Mouse (Mus musculus): ENCODE results near the gene Otop2.

Otop2 gene

DNA sequence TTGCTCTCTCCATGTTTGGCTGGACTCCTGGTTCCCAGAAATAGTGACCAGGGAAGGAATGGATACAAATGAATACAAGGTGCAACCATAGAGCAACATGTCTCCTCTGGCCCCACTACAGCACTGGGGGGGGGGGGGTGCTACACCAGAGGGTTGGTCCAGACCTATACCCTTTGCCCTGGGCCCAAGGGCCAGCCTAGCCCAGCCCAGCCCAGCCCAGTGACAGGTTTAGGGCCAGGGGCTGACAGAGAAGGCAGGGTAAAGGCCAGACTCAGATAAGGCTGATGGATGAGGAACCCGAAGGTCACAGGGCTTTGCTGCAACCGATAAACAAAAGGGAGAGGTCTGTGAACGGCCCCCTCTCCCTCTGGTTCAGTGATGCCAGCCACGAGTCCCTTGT is 43.0 kb downstream of the Otop2 start:
- DNase-seq = no peak

- DNase-seq = no peak
These were observed 46.4 kb downstream of the Otop2 start for GRCm38 (mm10) chr11:115353375-115353774.

DNA sequence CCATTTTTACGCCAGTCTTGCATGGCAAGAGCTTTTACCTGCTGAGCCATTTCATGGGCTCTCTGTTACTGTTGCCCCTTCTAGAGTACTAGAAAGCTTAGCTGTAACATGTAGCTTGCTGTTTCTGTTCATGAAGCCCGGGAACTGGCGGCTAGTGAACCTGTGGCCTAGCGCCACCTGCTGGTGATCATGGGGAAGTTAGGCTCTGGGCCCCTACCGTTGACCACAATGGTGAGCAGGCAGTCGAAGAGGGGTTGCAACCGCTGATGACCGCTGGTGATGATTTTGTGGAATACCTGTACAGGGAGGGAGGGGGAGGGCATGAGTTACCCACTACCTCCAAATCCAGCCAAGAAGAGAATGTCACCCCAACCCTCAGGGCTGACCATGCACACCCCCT is 47.2 kb downstream of the Otop2 start:
- peak; percentile 86 to 88 for DNase-seq

DNA sequence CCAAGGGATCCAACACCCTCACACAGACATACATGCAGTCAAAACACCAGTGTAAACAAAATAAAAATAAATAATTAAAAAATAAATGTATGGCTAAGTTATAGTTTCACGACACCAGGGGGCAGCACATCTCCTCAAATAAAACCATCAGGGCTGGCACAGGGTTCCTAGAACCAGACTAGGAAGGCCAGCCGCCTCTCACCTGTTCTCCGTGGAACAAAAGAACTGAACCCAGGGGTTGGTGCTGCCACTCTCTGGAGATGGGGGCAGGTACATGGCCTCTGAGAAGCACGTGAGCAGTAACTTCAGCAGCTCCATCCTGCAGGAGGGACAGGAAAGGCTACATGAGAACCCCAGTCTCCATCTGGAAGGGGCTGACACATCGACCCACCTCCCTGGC is 51.5 kb downstream of the Otop2 start:
- DNase-seq = peak; percentile 88 to 92

DNA sequence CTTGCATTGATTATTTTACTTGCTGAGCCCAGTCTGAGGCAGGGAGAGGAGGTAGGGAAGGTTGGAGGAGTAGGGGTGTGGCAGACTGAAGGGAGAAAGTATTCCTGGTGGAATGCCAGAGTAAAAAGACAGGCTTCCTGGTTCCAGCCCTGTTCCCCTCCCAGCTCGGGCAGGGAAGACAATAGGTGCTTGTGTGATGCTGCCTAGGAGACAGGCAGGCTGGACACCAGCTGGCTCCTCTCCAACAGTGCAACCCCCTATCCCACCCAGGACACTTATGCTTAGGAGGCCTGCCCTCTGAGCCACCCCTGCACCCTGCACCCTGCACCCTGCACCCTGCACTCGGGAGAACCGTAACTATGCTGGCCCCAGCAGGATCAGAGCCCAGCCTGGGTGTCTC is 52.3 kb downstream of the Otop2 start:
- no peak for DNase-seq

DNA sequence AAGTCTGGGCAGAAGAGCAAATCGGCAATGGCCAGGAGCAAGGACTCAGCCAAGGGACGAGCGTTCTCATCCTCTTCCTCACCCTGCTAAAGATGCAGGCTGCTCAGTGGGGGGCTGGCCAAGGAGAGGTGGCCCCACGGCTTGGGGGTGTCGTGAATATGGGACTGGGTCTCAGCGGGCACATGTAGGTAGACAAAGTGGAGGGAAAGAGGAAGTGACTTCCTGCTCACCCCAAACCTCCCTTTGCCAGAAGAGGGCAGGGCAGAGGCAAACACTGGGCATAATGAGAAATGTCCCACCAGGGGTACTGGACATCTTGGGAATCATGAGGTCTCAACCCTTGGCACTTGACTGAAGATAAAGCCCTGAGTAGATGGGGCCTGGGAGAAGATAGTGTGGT is 52.8 kb downstream of the Otop2 start:
- no peak for DNase-seq

- peak in 1 of 2 experiments; percentile 30 for DNase-seq
These were observed 57.2 kb downstream of the Otop2 start for GRCm38 (mm10) chr11:115364136-115364535.

GRCm38 (mm10) chr11:115366039-115366705 is 59.2 kb downstream of the Otop2 start:
- peak; percentile 57 to 64 for DNase-seq

DNA sequence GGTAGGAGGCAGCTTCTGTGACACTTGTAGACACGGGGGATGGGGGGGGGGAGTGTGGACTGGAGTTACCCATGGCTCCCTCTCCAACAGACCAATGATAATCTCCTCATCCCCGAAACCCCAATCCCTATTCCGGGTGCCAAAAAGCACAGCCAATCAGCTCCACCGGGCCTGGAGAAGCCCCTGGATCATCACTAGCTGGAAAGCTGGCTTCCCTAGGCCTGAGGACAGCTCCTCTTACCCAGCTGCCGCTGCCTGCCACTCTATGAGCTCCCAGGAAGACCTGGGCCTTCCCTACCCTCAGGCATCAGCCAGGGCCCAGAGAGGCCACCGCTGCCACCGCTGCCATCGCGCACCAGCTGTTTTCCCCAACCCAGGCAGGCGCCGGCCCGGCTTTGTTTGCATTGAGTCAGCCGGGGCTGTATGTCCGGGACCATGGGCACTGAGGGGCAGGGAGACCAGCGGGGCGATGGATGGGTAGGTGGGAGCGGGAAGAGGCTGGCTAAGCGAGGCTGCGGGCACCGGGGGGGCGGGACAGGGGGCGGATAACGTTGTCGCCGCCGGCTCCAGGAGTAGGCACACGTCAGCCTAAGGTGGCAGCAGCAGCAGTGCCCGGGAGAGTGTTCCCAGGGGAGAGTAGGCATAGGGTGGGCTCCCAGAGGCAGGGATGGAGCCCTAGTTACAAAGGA is 59.9 kb downstream of the Otop2 start:
- peak; percentile 73 to 74 for DNase-seq

- peak; percentile 87 to 93 for DNase-seq
These were observed 60.5 kb downstream of the Otop2 start, which contains the start of gene Hid1 for GRCm38 (mm10) chr11:115367395-115367944. Gene Hid1 (minus strand): TSS chr11:115367756.

DNA sequence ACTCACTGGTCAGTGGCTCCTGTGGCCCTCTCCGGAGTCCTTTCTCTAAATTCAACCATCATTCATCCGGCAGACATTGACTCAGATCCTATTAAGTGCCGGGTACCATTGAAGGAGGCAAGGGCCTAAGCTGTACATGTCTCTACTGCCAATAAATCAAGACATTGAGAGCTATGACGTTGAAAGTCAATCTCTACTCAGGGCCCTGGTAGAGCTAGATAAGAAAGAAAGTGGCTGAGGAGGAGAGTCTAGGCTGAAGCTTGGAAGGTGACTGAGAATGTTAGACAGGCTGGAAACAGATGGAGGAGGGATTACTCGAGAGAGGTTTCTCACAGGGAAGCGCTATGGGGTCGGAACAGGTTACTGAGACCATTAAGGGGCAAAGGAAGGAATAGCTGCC is 63.4 kb downstream of the Otop2 start:
- DNase-seq = no peak

DNA sequence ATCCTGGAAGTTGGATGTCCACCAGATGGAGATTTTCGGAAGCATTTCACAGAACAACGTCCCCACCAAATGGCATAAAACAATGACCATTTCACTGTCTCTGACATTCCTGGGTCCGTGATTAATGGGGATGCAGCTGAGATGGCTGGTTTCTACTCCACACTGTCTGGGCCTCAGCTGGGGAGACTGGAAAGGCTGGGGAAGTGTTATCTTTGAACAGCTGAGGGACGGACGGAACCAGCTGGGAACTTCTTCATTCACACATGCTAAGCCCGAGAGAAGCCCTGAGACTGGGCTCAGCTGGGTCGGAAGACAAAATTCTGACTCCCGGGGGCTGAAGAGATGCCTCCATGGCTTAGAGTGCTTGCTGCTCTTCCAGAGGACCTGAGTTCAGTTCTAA is 64.4 kb downstream of the Otop2 start:
- no peak for DNase-seq

DNA sequence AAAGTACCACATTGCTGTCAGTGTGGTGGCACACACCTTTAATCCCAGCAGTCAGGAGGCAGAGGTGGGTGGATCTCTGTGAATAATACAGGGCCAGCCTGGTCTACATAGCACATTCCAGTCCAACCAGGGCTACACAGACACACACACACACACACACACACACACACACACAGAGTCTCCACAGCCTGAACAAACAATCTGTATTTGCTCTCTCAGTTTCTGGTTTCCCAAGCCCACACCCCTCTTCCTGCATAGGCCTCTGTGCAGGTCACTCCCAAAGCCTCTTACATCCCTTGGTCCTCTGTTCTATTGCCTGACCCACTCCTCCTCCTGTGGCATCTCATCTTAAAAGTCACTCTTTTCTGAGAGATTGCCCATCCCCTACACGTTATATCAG is 65.1 kb downstream of the Otop2 start:
- DNase-seq = no peak

GRCm38 (mm10) chr11:115372737-115373136 is 65.8 kb downstream of the Otop2 start:
- DNase-seq = no peak

DNA sequence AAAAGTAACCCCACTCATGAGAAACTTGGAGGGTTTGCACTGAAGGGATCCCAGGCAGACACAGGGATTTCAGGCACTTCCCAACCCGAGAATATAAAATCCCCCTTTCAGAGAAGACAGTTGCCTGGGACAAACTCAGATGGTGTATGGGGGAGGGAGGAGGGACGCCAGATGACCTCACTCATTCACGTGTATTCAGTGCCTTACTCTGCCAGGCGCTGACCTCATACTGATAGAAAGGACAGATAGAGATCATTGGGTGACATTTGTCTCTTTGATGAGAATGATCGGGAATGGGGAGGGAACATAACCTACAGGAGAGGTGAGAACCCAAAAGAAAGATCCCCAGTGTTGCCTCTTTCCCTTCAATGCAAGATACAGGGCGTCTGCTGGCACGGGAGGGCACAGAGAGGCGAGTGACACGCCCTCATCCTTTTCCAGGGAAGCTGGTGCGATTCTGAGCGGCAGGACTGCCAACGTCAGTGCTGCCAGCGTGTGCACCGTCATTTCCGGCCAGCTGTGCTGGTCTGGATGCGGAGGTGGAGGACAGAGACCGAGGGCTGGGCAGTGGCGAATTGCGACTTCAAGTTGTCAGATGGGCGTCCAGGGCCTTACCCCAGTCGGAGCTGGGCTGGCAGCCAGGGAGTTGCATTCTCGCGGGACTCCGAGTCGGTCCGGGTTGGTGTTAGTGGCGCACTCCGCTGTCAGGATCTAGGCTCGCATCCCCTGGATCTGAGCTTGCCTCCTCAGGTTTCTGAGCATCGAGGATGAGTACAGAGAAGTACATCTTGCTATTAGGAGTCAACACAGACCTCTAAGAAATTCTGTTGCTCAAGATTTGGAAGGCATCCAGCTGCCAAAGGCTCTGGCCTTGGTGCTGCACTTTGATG is 67.1 kb downstream of the Otop2 start:
- DNase-seq = peak; percentile 79 to 92

- DNase-seq = peak in 1 of 2 experiments; percentile 53
These were observed 67.9 kb downstream of the Otop2 start for GRCm38 (mm10) chr11:115374695-115375425.

DNA sequence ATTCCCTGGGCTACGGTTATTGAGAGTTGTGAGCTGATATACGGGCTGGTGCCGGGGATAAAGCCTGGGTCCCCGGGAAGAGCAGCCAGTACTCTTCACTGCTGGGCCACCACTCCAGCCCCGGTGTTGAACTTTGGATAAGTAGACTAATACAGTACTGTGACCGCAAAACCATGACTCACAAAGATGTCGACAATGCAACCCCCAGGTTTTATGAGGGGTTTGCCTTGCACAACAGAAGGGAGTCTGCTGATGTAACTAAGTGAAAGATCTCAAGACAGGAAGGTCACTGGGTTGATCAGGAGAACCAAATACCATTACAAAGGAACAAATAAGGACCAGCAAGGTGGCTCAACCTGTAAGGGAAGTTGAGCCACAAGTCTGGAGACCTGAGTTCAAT is 69.8 kb downstream of the Otop2 start:
- DNase-seq = no peak

GRCm38 (mm10) chr11:115377254-115377653 is 70.3 kb downstream of the Otop2 start:
- no peak for DNase-seq

DNA sequence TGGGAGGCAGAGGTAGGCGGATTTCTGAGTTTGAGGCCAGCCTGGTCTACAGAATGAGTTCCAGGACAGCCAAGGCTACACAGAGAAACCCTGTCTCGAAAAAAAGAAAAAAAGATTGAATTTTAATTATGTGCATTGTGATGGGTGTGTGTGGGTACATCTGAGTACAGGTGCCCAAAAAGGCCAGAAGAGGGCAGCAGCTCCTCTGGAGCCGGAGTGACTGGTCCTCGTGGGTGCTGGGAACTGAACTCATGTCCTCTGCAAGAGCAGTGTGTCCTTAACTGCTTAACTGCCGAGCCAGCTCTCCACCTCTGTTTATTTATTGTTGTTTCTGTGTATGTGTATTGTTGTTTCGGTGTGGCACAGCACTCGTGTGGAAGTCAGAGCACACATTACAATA is 70.9 kb downstream of the Otop2 start:
- no peak for DNase-seq

- no peak for DNase-seq
These were observed 74.3 kb downstream of the Otop2 start for GRCm38 (mm10) chr11:115381276-115381675.

All from cerebellum, postnatal 14 days (tissue).